Mouse (Mus musculus): ENCODE measurements around the gene Kdr.

Kdr gene

DNA sequence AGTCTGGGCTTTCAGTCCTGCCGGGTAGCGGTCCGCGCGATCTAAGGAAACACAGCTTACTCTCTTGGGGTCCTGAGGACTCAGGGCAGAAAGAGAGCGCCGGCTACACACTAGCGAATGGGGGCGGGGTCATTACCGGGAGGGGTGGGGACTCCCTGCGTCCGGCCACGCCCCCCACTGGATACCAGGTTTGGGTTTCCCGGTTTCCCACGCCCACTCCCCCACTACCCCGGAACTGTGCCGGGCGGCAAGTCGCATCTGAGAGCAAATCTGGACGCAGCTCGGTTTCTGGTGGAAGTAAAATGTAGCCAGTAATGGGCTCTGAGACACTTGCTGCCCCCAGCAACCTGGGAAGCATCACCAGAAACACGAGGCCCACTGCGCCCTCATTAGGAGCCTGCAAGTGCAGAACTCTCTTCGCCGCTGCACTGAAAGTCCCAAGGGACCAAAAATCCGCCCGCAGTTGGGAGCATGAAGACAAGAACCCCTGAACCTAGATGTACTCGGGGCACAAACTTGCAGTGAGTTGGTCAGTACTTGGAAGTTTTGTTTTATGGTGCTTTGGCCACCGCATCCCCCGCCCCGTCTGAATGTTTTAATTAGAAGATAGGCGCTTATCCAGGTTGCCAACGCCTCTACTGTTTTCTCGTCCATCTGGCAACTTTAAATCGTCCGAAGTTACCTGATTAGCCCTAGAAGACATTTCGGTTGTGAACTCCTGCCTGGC is at the start of gene Kdr:
Gene Kdr (minus strand): TSS at position 85 of the 727 bp plus-strand sequence.
- DNase-seq (ENCODE audit: low spot score in 2 of 2) = peak in 1 of 2 experiments; percentile 29

DNA sequence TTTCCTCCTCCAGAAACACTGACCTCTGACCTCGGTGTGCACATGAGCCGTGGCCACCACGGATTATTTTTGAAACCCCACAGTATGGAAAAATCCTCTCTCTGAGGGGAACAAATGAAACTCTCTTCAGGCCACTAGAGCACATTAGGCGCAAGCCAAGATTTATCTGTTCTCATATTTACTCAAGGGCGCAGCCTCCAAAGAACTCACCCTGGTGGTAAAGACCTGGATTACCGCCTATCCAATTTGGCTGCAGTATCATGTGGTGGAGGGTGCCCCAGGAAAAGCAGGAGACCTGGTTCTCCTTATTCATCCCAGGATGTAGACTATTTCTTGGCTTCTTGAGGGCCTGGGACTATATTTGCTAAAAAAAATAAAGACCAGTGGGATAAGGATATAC is 48.5 kb upstream of the Kdr start:
- DNase-seq (ENCODE audit: low spot score in 2 of 2) = no peak

DNA sequence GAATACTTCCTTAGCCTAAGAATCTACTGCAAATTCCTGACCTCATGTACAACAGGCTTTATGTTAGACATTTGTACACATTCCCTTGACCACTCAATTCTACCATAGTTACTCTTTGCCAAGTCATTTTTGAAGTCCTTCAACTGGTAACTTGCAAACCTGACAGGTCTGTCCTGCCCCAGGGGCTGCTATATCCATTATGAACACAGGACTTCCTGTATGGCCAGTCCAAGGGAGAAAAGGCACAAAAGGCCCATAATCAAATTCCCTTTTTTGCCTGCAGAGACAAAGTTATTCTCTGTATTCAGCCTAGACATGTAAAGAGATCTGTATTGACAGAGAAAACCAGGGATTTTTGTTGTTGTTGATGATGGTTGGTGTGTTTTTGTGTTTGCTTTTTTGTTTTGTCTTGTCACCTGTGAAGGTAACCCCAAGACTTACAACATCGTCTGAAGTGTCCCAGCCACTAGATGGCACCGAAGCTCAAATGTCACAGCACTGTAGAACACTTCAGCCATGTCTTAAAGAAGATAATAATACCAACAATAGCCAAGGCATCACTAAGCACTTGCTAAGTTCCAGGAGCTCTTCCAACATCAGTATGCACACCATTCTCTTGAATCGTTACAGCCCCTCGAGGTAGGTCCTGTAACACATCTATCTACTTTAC is 47.9 kb upstream of the Kdr start:
- DNase-seq (ENCODE audit: low spot score in 2 of 2) = peak in 1 of 2 experiments; percentile 42

DNA sequence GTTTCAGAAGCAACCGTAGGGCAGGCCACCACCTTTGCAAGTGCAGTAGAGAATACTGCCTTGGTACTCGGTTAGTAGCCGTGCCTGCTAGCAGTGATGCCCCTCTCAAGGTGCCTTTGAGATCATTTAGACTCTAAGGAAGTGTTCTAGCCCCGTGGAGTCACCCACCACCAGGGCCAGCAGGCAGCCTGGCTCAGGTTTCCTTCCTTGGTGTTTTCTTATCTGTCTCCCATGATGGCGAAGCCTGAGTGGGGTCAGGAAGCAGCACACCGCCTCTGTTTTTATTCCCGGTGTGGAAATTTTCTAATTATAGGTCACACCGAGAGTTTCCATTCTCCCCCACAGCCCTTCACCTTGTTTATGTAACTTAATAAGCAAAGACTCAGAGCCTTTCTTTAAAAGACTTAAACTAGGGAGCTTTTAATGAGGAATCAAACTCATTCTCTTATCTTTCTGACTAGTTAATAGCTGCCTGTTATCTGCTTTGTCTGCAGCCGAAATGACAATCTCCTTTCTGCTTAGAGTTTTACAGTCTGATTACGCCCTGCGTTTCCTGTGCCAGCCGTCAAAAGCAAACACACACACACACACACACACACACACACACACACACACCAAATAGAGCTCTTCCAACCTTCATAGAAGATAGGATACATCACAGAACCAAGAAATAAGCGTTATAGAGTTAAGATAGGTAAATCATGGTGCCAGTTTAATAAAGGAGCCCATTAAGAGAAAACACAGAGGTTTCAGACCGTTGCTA is 44.9 kb upstream of the Kdr start:
- no peak for DNase-seq (ENCODE audit: low spot score in 2 of 2)

DNA sequence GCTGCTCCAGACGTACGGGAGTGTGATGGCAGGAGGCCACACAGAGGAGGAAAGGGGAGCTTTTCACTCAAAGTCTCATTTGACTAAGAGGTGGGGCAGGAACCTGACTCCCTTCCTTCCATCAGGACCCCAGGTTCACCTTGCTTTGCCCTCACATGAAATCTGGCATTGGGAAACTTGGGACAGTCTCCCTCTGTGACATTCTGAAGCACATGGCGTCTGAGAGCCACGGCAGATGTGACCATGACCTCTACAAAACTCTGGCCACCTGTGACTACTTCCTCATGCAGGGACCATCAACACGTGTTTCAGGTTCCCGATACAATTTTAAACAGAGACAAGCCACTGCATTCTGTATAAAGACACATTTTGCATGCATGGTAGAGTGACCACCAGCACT is 44.2 kb upstream of the Kdr start:
- no peak for DNase-seq (ENCODE audit: low spot score in 2 of 2)

- no peak for DNase-seq (ENCODE audit: low spot score in 2 of 2)
These were observed 40.1 kb upstream of the Kdr start for GRCm38 (mm10) chr5:76018321-76018720.

DNA sequence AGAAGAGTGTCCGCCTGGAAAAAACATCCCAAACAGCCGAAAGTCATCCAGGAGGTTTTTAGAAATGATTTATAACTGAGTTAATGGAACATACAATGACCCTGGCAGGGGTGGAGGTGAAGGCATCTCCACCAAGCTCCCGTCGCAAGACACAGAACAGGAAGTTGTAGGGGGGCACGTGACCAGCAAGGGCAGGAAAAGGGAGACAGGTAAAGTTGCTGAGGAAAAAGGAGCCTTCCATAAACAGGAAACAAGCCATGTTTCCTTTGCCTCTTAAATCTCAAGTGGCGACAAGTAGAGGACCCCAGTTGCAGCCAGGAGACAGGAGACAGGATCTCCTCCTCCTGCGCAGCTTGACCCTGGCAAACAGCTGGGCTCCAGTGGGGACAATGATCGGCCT is 37.8 kb upstream of the Kdr start:
- no peak for DNase-seq (ENCODE audit: low spot score in 2 of 2)

DNA sequence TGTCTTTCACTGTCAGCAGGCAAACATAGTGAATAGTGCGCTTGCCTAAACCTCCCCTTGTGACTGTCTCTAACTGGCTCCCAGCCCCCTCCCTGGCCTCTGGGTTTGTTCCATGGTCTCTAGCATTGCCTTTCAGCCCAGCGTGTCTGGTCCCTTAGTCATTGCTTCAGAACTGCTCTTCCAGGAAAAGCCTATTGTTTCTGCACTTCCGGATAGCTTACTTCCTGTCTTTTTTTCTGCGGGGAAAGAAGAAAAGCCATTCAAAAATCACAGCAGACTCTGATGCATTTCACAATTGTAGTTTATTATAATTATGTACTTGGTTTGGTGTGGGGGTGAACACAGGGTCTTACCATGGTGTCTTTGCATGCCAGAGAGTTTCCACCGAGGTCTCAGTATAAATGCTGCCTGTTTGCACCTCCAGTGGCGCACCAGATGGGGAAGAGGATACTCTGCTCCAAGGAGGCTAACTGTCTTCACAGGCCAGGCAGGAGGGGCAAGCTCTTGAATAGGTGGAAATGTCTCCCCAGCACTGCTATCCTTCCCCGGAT is 35.7 kb upstream of the Kdr start:
- no peak for DNase-seq (ENCODE audit: low spot score in 2 of 2)

DNA sequence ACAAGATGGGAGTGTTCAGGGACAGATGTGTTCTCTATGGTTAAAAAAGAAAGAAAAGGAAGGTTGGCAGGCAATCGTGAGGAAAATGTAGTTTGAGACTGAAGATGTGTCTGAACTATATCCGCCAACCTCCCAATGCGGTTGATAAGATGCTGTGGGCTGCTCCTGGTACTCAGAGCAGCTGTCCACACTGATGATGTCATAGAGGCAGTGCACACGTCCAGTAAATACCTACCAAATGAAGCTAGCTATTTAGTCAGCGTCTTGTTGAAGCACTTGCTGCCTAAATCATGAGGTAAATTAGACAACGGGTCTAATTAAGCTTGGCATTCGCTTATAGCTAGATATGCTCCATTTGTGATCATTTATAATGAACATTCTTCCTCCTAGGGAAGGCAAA is 28.1 kb upstream of the Kdr start:
- DNase-seq (ENCODE audit: low spot score in 2 of 2) = no peak

- no peak for DNase-seq (ENCODE audit: low spot score in 2 of 2)
These were observed 12.0 kb upstream of the Kdr start for GRCm38 (mm10) chr5:75990212-75990611.

GRCm38 (mm10) chr5:75987530-75987929 is 9.3 kb upstream of the Kdr start:
- DNase-seq (ENCODE audit: low spot score in 2 of 2) = no peak

DNA sequence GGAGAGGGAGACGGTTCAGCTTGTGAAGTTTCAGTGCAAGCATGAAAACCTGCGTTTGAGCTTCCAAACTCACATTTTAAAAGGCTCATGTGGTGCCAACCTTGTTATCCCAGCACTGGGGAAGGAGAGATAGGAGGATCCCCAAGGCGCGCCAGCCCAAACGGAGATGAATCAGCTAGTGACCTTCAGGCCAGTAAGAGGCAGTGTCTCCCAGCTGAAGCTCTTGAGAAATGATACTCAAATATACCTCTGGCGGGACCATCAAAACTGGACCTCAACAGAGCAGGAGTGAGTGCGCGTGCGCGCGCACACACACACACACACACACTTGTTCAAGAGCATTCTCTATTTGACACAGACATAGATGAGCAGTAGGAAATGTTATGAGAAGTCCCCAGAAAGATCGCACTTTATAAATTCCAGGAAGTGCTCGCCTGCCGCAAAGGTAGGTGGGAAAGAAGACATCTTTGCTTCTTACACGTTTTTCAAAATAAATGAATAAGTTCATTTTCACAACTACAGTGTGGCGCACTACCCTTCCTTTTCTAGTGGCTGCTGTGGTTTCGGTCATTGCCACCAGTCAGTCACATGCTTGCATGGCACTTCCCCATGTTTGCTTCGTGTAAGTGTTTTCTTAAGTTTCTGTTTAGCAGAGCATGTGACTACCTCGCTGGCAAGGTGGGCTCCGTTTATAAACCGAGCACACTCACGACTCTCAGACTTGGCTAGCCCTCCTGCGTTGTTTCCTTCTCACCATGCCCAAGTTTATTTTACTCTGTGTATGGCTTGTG is 2.5 kb upstream of the Kdr start:
- no peak for DNase-seq (ENCODE audit: low spot score in 2 of 2)

DNA sequence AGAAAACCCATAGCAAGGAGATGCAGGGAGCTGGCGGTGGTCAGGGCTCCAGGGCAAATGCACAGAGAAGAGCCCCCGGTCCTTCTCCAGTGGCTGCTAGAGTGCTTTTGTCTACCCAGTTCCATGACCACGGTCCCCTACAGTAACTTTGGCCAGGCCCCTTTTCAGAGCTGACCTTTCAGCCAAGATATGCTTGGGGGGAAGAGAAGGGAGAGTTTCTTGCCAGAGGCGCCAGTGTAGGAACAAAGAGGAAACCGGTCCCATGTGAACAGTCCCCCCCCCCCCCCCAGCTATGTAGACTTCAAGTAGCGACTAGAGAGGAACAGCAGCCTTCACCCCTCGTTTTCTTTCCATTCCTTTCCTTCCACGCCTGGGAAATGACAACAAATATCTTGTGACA is 850 bp upstream of the Kdr start:
- no peak for DNase-seq (ENCODE audit: low spot score in 2 of 2)

DNA sequence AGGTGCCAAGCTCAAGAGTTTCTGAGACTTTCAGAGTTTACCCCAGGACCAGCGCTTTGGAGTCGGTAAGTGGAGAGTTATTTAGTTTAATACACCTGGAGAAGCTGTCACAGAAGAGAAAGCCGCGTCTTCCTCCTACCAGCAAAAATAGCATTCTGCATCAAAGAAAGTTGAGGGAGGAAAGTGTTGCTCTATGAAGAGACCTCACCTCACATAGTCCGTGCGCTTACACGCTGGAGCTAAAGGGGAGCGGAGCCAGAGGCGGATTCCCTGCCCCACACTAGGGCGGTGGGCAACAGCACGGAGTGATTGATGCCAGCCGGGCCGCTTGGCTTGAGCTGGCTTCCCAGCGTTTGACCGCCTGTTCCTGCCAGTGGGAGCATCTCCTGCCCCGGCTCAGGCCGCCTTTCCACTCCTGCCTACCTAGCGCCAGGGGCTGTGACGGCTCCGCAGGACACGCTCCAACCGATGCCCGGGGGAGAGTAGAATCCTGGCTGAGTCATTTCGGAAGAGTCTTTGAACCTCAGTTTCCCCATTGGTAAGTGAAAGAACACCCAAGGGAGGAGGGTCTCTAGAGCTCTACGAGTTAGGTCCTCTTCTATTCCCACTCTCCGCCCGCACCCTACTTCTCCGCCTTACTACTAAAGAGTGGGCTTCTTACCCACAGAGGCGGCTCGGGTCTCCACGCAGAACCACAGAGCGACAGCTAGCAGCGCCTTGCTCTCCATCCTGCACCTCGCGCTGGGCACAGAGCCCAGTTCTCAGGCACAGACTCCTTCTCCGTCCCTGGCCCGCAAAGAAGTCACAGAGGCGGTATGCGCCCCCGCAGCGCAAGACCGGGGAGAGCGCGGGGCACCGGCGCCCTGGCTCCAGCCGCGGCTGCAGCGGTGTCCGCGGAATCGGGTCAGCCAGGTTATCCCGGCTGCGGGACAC is 551 bp downstream of the Kdr start:
- no peak for DNase-seq (ENCODE audit: low spot score in 2 of 2)

GRCm38 (mm10) chr5:75976696-75977095 is 1.6 kb downstream of the Kdr start:
- DNase-seq (ENCODE audit: low spot score in 2 of 2) = no peak

- no peak for DNase-seq (ENCODE audit: low spot score in 2 of 2)
These were observed 2.9 kb downstream of the Kdr start for GRCm38 (mm10) chr5:75975398-75975797.

GRCm38 (mm10) chr5:75974543-75975130 is 3.6 kb downstream of the Kdr start:
- DNase-seq (ENCODE audit: low spot score in 2 of 2) = no peak

GRCm38 (mm10) chr5:75969887-75970286 is 8.4 kb downstream of the Kdr start:
- DNase-seq (ENCODE audit: low spot score in 2 of 2) = no peak

GRCm38 (mm10) chr5:75962558-75962957 is 15.7 kb downstream of the Kdr start:
- no peak for DNase-seq (ENCODE audit: low spot score in 2 of 2)
